Comparison of ENCODE assay signal across 26 mouse cellular contexts in genomic region chr11:32558026-32558425, GRCm38 (mm10). TPM values are rescaled to one million over a fixed set of nuclear protein-coding genes. Genes with fewer than 3 reads are reported as not detected.
A peak's percentile ranks its signal among the peaks of the same experiment; 100 is the strongest.
DNase-seq lines count a peak whose midpoint lies in the region; ATAC-seq and TF ChIP-seq lines count a peak whose summit lies in the region.
"Had no signal": no experiment of that assay in that cellular context is flagged by ENCODE, and none has a peak within 500 bp of the region (broad histone marks: within the 10 kb centered on the region; RNA-seq: fewer than 3 reads in every experiment).

No protein-coding gene starts in this region.

- no peak overlapping the region for H3K4me3 ChIP-seq in lung, adult 2 months (replicated peaks; ENCODE audit: extremely low read depth, low read depth, low read length)
- H3K4me3 ChIP-seq: embryonic facial prominence, embryonic 15.5 days; forebrain, embryonic 15.5 days; heart, embryonic 15.5 days; intestine, embryonic 15.5 days; layer of hippocampus, adult 2 months; limb, embryonic 12.5 days; liver, embryonic 12.5 days; midbrain, embryonic 15.5 days; myocyte; neural tube, embryonic 15.5 days had no signal

- no peak for TF ChIP-seq CTCF in lung, adult 2 months (IDR thresholded peaks at IDR 0.05; ENCODE audit: insufficient read depth, low read length)

- WGBS in lung, adult 2 months = 87% methylated on average over 4 of the region's 4 CpGs

- DNase-seq in lung, postnatal 36 days = peak; percentile 39
- no peak for DNase-seq in lung, adult 2 months
- DNase-seq in fibroblast of lung, adult 2 months (ENCODE audit: low read depth) = peak; percentile 53
- DNase-seq in ovary, postnatal 10 days (ENCODE audit: low spot score) = no peak
- no peak for DNase-seq in frontal cortex, adult 2 months (ENCODE audit: extremely low spot score in 1 of 2, low spot score in 1 of 2)
- DNase-seq in kidney, adult 9 months = no peak
- DNase-seq: adrenal gland, postnatal 14 days; cerebellum, adult 8-10 months; gastrocnemius, postnatal 36 days; layer of hippocampus, postnatal 36 days had no signal

- ATAC-seq in CD4-positive, CD25-positive, alpha-beta regulatory T cell, adult 4 months = peak; percentile 26
- peak; percentile 20; the same call in 1 of the 2 replicates for ATAC-seq in neutrophil, adult 5-6 weeks (ENCODE audit: extremely low read depth, insufficient number of reproducible peaks, low FRiP score, poor library complexity, severe bottlenecking)
- ATAC-seq: forebrain, embryonic 15.5 days; liver, embryonic 12.5 days; midbrain, embryonic 15.5 days had no signal

- no peak for TF ChIP-seq POLR2A in lung, adult 2 months (IDR thresholded peaks at IDR 0.05; ENCODE audit: borderline replicate concordance, extremely low read depth, low read depth, low read length)

- H3K4me1 ChIP-seq in lung, adult 2 months (ENCODE audit: control insufficient read depth, insufficient read depth, low read length) = peaks cover 15% of the 10 kb centered on the region

RNA-seq across cellular contexts. Expression of gene Stk10, which starts 24.9 kb away (rescaled TPM):
- 19.4 and 22.8 TPM in 2 replicates for polyA plus RNA-seq in lung, adult 2 months (2012; rRNA removed)
- polyA plus RNA-seq in CD4-positive, CD25-positive, alpha-beta regulatory T cell, adult 4 months (2017; shearing (Covaris generic)) = 100 to 1,000 TPM in 1 of 2 experiments, 10 to 100 TPM in 1; 84.0 to 217 TPM
- total RNA-seq in neutrophil, adult 5-6 weeks (2017) = 193 and 200 TPM in 2 replicates
- 4.2 and 4.6 TPM in 2 replicates for polyA plus RNA-seq in frontal cortex, adult 2 months (2012; rRNA removed)

RNA-seq across cellular contexts. Expression of gene Efcab9, which starts 26.1 kb away (rescaled TPM):
- polyA plus RNA-seq in lung, adult 2 months (2012; rRNA removed) = not detected in 2 replicates
- polyA plus RNA-seq in CD4-positive, CD25-positive, alpha-beta regulatory T cell, adult 4 months (2017; shearing (Covaris generic)) = 1 to 10 TPM in 1 of 2 experiments, under 1 TPM in 1; 0.87 to 1.1 TPM
- 4.5 and 4.9 TPM in 2 replicates for total RNA-seq in neutrophil, adult 5-6 weeks (2017)
- 0.34 and 0.64 TPM in 2 replicates for polyA plus RNA-seq in frontal cortex, adult 2 months (2012; rRNA removed)
- total RNA-seq: adrenal gland, postnatal 14 days had no signal
- polyA plus RNA-seq: brain, embryonic 14.5 days; embryonic facial prominence, embryonic 15.5 days; G1E; hindbrain, embryonic 14.5 days; macrophage; midbrain, embryonic 15.5 days; neural tube, embryonic 15.5 days had no signal

Comparison
In these comparisons a context has a peak if more than half of its experiments do, and no peak if none do; other contexts are left out.
1. DNase-seq: peak in lung, postnatal 36 days (single experiment) and fibroblast of lung, adult 2 months (single experiment); none in lung, adult 2 months (single experiment), ovary, postnatal 10 days (single experiment), frontal cortex, adult 2 months (0 of 2) and kidney, adult 9 months (single experiment).